Mouse (Mus musculus) cerebellum, adult 2 months (tissue): ENCODE measurements around the gene Nlrp3.

Source experiments
- CTCF ChIP-seq: fragments of 200-500 bp; IDR thresholded peaks from 2 replicates; pipeline ENCODE4 v1.5.1; 2011; ENCODE audit warnings: low read depth, mild to moderate bottlenecking, control low read depth, low read length, moderate library complexity, borderline replicate concordance; ENCODE audit not compliant: insufficient read depth
- POLR2A ChIP-seq: fragments of 200-500 bp; IDR thresholded peaks from 2 replicates; pipeline ENCODE4 v1.6.1; 2011; ENCODE audit warnings: low read length, control low read depth, borderline replicate concordance; ENCODE audit not compliant: insufficient read depth

- TF ChIP-seq CTCF (no peak), POLR2A (no peak)
These were observed 3.0 kb upstream of the Nlrp3 start for GRCm38 (mm10) chr11:59538387-59538786.
